Mouse (Mus musculus): ENCODE measurements around the gene Carnmt1. TPM values are rescaled to one million over a fixed set of nuclear protein-coding genes. Genes with fewer than 3 reads are reported as not detected.

Carnmt1 gene
- 23.5 and 25.4 TPM in 2 replicates for polyA plus RNA-seq (2015; fragmentation: Nextera tagmentation; extraction: Ambion mirVana)

- H3K9ac ChIP-seq = peak within 1 kb of the TSS; percentile 89
- no peaks in the 10 kb centered on the region for H3K36me3 ChIP-seq
- H3K4me1 ChIP-seq (replicated peaks) = peaks cover 21% of the 10 kb centered on the region
- peak within 1 kb of the TSS; percentile 93 for H3K4me3 ChIP-seq
- H3K27me3 ChIP-seq = no peaks in the 10 kb centered on the region
- WGBS = under 1% methylated on average over 47 of the region's 58 CpGs
- peak within 1 kb of the TSS; percentile 76 for H3K4me2 ChIP-seq
- H3K9me3 ChIP-seq (replicated peaks) = no peaks in the 10 kb centered on the region
- peak within 1 kb of the TSS; percentile 90 for H3K27ac ChIP-seq
- peak; percentile 99 for ATAC-seq (replicated peaks; ENCODE audit: insufficient number of reproducible peaks, insufficient read depth, low FRiP score, low read depth)
Observed at GRCm38 (mm10) chr19:18670608-18671007, at the start of gene Carnmt1. TSS of gene Carnmt1 (plus strand) at chr19:18670764.

GRCm38 (mm10) chr19:18623894-18624293 lies 46.7 kb upstream of the Carnmt1 start:
- no peak for ATAC-seq (replicated peaks; ENCODE audit: insufficient number of reproducible peaks, insufficient read depth, low FRiP score, low read depth)
- no peaks in the 10 kb centered on the region for H3K27me3 ChIP-seq

GRCm38 (mm10) chr19:18629589-18629988 lies 41.0 kb upstream of the Carnmt1 start:
- Histone ChIP-seq H3K27ac (peak overlapping the region; percentile 92), H3K9me3 (replicated peaks) (no peaks in the 10 kb centered on the region), H3K27me3 (no peaks in the 10 kb centered on the region), H3K4me2 (peak overlapping the region; percentile 77; the same call in 1 of the 2 replicates), H3K9ac (no peak overlapping the region), H3K4me1 (replicated peaks) (peaks cover 16% of the 10 kb centered on the region), H3K4me3 (0 out of 2 replicates have a peak overlapping the region, but pooled peaks have one; percentile 94), H3K36me3 (no peaks in the 10 kb centered on the region)
- no peak for ATAC-seq (replicated peaks; ENCODE audit: insufficient number of reproducible peaks, insufficient read depth, low FRiP score, low read depth)
- 62% methylated on average over 1 of the region's 1 CpGs for WGBS

More at GRCm38 (mm10) chr19:18623894-18624293, 46.7 kb upstream of the Carnmt1 start:
- H3K4me3 ChIP-seq = no peak overlapping the region
- no peaks in the 10 kb centered on the region for H3K9me3 ChIP-seq (replicated peaks)
- no peaks in the 10 kb centered on the region for H3K36me3 ChIP-seq
- no peak overlapping the region for H3K4me2 ChIP-seq
- no peaks in the 10 kb centered on the region for H3K4me1 ChIP-seq (replicated peaks)
- no peak overlapping the region for H3K27ac ChIP-seq
- 71% methylated on average over 2 of the region's 2 CpGs for WGBS
- H3K9ac ChIP-seq = no peak overlapping the region

GRCm38 (mm10) chr19:18630221-18631119 lies 40.1 kb upstream of the Carnmt1 start:
- Histone ChIP-seq H3K27ac (peak overlapping the region; percentile 92), H3K9ac (peak overlapping the region; percentile 78), H3K4me3 (peak overlapping the region; percentile 94), H3K4me2 (peak overlapping the region; percentile 77), H3K27me3 (no peaks in the 10 kb centered on the region), H3K4me1 (replicated peaks) (peaks cover 16% of the 10 kb centered on the region), H3K36me3 (no peaks in the 10 kb centered on the region), H3K9me3 (replicated peaks) (no peaks in the 10 kb centered on the region)
- WGBS = 6% methylated on average over 17 of the region's 17 CpGs
- no peak for ATAC-seq (replicated peaks; ENCODE audit: insufficient number of reproducible peaks, insufficient read depth, low FRiP score, low read depth)

GRCm38 (mm10) chr19:18631161-18631643 lies 39.4 kb upstream of the Carnmt1 start:
- Histone ChIP-seq H3K4me3 (peak overlapping the region; percentile 94), H3K9ac (peak overlapping the region; percentile 78), H3K27me3 (no peaks in the 10 kb centered on the region), H3K36me3 (no peaks in the 10 kb centered on the region), H3K4me1 (replicated peaks) (peaks cover 16% of the 10 kb centered on the region), H3K9me3 (replicated peaks) (no peaks in the 10 kb centered on the region), H3K4me2 (peak overlapping the region; percentile 77), H3K27ac (peak overlapping the region; percentile 92)
- peak; percentile 69 for ATAC-seq (replicated peaks; ENCODE audit: insufficient number of reproducible peaks, insufficient read depth, low FRiP score, low read depth)
- WGBS = under 1% methylated on average over 40 of the region's 40 CpGs

- no peaks in the 10 kb centered on the region for H3K9me3 ChIP-seq (replicated peaks)
- peak within 1 kb of the TSS; percentile 92 for H3K27ac ChIP-seq
- H3K36me3 ChIP-seq = no peaks in the 10 kb centered on the region
- peak within 1 kb of the TSS; percentile 78 for H3K9ac ChIP-seq
- no peaks in the 10 kb centered on the region for H3K27me3 ChIP-seq
- peak within 1 kb of the TSS; percentile 77 for H3K4me2 ChIP-seq
- H3K4me3 ChIP-seq = peak within 1 kb of the TSS; percentile 94
- H3K4me1 ChIP-seq (replicated peaks) = peaks cover 16% of the 10 kb centered on the region
- peak; percentile 98 for ATAC-seq (replicated peaks; ENCODE audit: insufficient number of reproducible peaks, insufficient read depth, low FRiP score, low read depth)
- under 1% methylated on average over 49 of the region's 51 CpGs for WGBS
Observed at GRCm38 (mm10) chr19:18631644-18632219, 38.8 kb upstream of the Carnmt1 start, which contains the start of the genes Ostf1 and Nmrk1. TSS of gene Ostf1 (minus strand) at chr19:18631823. TSS of gene Nmrk1 (plus strand) at chr19:18631950.

- ATAC-seq (replicated peaks; ENCODE audit: insufficient number of reproducible peaks, insufficient read depth, low FRiP score, low read depth) = no peak
- Histone ChIP-seq H3K4me3 (peak overlapping the region; percentile 94), H3K27me3 (no peaks in the 10 kb centered on the region), H3K9ac (peak overlapping the region; percentile 78), H3K27ac (no peak overlapping the region), H3K4me1 (replicated peaks) (peaks cover 16% of the 10 kb centered on the region), H3K4me2 (peak overlapping the region; percentile 77), H3K36me3 (no peaks in the 10 kb centered on the region), H3K9me3 (replicated peaks) (no peaks in the 10 kb centered on the region)
- 68% methylated on average over 13 of the region's 13 CpGs for WGBS
Observed at GRCm38 (mm10) chr19:18632231-18633185, 38.1 kb upstream of the Carnmt1 start.

GRCm38 (mm10) chr19:18637954-18638353 lies 32.6 kb upstream of the Carnmt1 start:
- Histone ChIP-seq H3K36me3 (0 out of 2 replicates have a peak, but pooled peaks cover 5% of the 10 kb centered on the region), H3K27ac (no peak overlapping the region), H3K4me1 (replicated peaks) (no peaks in the 10 kb centered on the region), H3K27me3 (no peaks in the 10 kb centered on the region), H3K9me3 (replicated peaks) (no peaks in the 10 kb centered on the region), H3K4me2 (no peak overlapping the region), H3K9ac (no peak overlapping the region), H3K4me3 (no peak overlapping the region)
- 76% methylated on average over 5 of the region's 5 CpGs for WGBS
- ATAC-seq (replicated peaks; ENCODE audit: insufficient number of reproducible peaks, insufficient read depth, low FRiP score, low read depth) = no peak

- H3K36me3 ChIP-seq = 0 out of 2 replicates have a peak, but pooled peaks cover 5% of the 10 kb centered on the region
- ATAC-seq (replicated peaks; ENCODE audit: insufficient number of reproducible peaks, insufficient read depth, low FRiP score, low read depth) = no peak
- H3K4me1 ChIP-seq (replicated peaks) = no peaks in the 10 kb centered on the region
- H3K9ac ChIP-seq = no peak overlapping the region
- H3K9me3 ChIP-seq (replicated peaks) = no peaks in the 10 kb centered on the region
- no peak overlapping the region for H3K4me2 ChIP-seq
- H3K27me3 ChIP-seq = no peaks in the 10 kb centered on the region
- WGBS = 54% methylated on average over 5 of the region's 5 CpGs
- no peak overlapping the region for H3K27ac ChIP-seq
- no peak overlapping the region for H3K4me3 ChIP-seq
Observed at GRCm38 (mm10) chr19:18638949-18639348, 31.6 kb upstream of the Carnmt1 start.

- Histone ChIP-seq H3K9ac (no peak overlapping the region), H3K27ac (no peak overlapping the region), H3K36me3 (0 out of 2 replicates have a peak, but pooled peaks cover 5% of the 10 kb centered on the region), H3K4me1 (replicated peaks) (no peaks in the 10 kb centered on the region), H3K4me3 (no peak overlapping the region), H3K27me3 (no peaks in the 10 kb centered on the region), H3K9me3 (replicated peaks) (no peaks in the 10 kb centered on the region), H3K4me2 (no peak overlapping the region)
- ATAC-seq (replicated peaks; ENCODE audit: insufficient number of reproducible peaks, insufficient read depth, low FRiP score, low read depth) = no peak
- WGBS = 29% methylated on average over 2 of the region's 2 CpGs
Observed at GRCm38 (mm10) chr19:18639552-18639951, 31.0 kb upstream of the Carnmt1 start.

Measured in heart, embryonic 15.5 days (tissue).